Mouse (Mus musculus) erythroid progenitor cell, adult 5-6 weeks (primary cell): ENCODE measurements around the gene Ube2z. TPM values are rescaled to one million over a fixed set of nuclear protein-coding genes. Genes with fewer than 3 reads are reported as not detected.

Experiments used
- ATAC-seq: replicated peaks from 2 replicates; pipeline ENCODE4 v1.8.0; 2016; ENCODE audit warnings: moderate number of reproducible peaks, mild to moderate bottlenecking, moderate TSS enrichment, inconsistent platforms; ENCODE audit not compliant: poor library complexity, low FRiP score, severe bottlenecking
- total RNA-seq, 2 experiments: library from RNA; stranded (forward) in 1 of 2; stranded (reverse) in 1 of 2; fragments of 150-400 nt in 1 of 2; fragments of 186-747, 209-891 nt in 1 of 2; gene quantifications; 2 replicates each; pipeline versions ENCODE4 v1.2.3 to v1.2.4; 2015 to 2017; ENCODE audit warnings: low replicate concordance in 2 of 2

The Ube2z gene
- total RNA-seq, 2 experiments from 2014 or later = 9.7 to 19.7 TPM

DNA sequence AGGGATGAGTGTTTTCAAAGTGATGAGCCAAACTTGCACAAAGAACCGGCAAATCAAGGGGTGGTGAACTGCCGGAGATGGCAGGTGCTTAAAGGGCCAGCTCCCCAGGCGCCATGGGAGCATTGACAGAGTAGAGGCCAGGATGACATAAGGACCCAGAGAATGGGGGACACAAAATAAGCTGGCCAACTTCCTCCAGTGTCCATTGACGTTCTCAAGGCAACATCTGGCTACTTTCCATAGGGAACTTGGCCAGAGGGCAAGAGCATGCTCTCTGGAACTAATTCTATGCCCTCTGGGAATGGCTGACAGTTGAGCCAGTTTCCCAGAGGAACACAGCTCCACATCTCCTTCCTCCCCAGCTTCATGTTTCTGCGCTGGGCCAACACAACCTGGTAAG lies 3.0 kb upstream of the Ube2z start:
- ATAC-seq = no peak

DNA sequence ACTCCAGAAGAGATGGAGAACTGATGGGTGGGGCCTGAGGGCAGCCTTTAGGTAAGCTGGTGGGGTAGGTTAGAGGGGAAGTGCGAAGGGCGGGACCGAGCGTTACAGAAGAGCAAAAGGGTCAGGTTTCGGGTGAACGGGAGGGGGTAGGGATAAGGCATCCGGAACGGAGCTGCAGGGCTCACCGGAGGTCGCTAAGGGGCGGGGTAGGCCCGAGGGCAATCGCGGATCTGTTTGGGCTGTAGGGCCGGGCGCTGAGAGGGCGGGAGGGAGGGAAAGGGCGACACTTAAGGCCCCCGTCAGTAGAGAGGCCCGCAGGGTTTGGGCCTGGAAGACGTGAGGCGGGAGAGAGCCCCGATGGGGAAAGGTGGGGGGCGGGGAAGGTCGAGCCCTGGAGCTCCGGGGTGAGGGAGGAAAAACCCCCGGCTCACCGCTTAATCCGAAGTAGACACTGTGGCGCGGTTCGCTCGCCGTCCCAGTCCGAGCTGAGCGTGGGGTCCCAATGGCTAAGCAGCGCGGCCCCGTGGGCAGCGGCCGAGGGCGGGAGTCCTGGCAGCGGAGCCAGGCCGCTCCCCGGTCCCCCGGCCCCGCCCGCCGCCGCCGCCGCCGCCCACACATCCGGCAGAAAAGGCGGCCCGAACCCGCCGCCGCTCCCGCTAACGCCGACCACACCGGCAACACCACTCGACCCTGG lies 520 bp downstream of the Ube2z start:
- ATAC-seq = peak; percentile 53

DNA sequence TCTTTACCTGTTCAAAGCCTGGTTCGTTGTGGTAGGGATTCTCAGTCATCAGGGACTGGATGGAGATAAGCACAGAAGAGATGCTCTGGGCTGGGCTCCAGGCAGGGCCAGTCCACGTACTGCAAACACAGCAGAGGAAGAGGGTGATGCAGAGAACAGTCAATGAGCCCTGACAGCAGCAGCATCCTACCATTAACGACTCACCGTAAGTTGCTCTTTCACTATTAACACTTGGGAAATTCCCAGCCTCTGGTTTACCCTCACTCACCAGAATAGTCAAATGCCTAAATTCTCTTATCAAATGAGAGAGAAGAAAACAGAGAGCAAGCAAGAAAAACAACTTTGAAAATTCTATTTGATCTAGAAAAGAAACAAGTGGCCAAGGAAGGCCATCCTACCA lies 6.9 kb downstream of the Ube2z start:
- no peak for ATAC-seq

GRCm38 (mm10) chr11:96050854-96051253 lies 14.3 kb downstream of the Ube2z start:
- no peak for ATAC-seq

DNA sequence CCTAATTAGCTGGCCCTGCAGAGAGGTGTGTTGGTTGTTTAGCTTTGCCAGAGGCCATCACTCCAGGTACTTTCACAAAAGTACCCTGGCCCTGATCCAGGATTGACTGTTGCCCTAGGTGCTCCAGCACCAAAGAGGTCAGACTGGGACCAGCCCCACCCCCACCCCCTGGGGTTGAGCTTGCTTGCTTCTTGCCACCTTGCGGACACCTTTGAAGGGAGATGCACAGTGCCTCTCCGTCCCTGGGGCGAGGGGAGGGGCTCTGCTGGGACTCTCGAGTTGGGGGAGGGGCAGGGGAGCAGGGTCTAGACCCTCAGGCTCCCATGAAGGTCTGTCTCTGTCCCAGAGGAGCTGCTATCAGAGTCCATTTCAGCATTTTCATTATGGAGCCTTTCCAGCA lies 15.2 kb downstream of the Ube2z start:
- no peak for ATAC-seq

- ATAC-seq = no peak
Measured at GRCm38 (mm10) chr11:96047469-96048373, 17.5 kb downstream of the Ube2z start.

- no peak for ATAC-seq
Measured at GRCm38 (mm10) chr11:96046793-96047192, 18.4 kb downstream of the Ube2z start.

GRCm38 (mm10) chr11:96046028-96046427 lies 19.2 kb downstream of the Ube2z start:
- ATAC-seq = no peak

DNA sequence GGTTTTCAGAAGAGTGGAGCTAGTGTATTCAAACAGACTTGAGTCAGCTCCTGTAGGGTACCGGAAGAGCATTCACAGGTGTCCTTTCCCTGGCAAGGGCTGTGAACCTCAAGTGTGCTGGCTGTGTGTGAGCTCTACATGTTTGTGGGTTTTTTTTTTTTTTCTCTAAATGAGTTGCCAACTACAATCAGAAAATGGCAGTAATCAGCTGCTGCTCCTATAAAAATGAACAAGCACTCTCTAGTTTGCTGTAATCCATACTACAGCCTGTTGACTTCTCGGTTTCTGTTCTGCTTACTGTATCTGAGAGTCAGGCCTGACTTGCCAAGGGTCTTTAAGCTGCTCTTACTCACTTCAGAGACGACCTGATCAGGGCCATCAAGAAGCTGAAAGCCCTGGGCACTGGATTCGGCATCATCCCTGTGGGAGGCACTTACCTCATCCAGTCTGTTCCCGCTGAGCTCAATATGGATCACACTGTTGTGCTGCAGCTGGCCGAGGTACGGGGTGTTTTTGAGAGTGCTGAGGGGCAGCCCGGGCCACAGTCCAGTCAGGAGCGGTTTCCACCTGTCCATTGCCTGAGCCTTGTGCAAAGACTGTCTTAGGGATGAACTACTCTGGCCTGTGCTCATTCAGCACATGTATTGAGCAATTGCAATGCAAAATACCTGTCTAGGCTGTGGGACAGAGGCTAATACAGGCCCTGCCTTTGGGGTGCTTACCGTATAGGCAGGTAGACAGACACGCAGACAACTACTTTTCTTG lies 20.2 kb downstream of the Ube2z start:
- no peak for ATAC-seq

DNA sequence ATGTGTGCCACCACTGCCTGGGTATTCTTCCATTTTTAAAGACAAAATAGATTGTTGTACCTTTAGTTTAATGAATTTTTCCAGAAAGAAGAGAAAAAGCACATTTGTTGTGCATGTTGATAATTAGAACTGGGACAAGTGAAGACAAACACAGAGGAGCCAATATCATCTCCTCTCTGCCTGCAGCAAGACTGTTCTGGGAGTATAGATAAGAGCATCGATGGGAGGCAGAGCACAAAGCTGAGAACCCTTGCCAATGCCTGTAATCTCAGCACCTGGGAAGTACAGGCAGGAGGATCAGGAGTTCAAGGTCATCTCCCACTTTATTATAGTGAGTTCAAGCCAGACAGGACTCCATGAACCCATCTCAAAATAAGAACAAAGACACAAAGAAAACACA lies 26.6 kb downstream of the Ube2z start:
- no peak for ATAC-seq

DNA sequence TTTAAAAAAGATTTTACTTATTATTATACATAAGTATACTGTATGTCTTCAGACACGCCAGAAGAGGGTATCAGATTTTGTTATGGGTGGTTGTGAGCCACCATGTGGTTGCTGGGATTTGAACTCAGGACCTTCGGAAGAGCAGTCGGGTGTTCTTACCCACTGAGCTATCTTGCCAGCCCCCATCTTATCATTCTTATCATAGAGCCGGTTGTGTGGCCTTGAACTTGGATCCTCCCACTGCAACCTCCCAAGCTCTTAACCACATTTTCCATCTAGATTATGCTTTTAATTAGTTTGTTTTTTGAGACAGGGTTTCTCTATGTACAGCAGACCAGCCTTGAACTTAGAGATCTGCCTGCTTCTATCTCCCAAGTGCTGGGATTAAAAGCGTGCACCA lies 27.7 kb downstream of the Ube2z start:
- no peak for ATAC-seq

DNA sequence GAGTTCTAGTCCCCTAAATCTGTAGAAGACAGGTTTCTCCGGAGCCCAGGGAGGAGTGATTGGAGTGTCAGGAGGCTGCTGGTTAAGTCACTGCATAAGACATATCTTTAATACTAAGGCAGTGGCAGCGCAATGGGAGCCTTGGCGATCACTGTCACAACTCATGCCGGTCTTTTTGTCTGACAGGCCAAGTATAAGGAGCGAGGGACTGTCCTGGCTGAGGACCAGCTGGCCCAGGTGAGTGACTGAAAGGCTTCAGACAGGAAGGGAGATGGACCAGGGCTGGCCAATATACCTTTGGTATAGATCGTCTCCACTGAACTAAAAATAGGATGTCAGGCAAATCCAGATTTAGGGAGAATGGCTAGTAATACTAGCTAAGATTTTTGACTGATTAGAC lies 30.1 kb downstream of the Ube2z start:
- 0 out of 2 replicates have a peak, but pooled peaks have one; percentile 9 for ATAC-seq

DNA sequence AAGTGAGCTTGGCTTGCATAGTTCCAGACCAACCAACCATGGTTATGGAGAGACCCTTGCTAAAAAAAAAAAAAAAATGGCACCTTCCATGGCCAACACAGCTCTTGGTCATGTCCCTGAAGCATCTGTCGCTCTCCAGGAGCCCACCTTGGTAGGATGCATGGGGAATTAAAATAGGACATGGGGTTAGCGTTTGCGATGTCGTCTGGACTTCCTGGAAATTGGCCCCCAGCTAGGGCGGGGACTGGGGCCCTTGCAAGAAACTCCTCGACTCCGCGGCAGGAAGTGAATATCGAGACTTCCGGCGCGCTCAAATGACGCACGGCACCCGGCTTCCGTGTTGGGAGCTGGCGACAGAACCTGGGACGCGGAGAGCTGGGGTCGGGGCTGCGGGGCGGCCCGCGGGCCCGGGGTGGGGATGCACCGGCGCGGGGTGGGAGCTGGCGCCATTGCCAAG lies 30.6 kb downstream of the Ube2z start, which contains the start of gene Snf8:
Gene Snf8 (plus strand): TSS at position 290 of the 457 bp plus-strand sequence.
- peak; percentile 98 for ATAC-seq

DNA sequence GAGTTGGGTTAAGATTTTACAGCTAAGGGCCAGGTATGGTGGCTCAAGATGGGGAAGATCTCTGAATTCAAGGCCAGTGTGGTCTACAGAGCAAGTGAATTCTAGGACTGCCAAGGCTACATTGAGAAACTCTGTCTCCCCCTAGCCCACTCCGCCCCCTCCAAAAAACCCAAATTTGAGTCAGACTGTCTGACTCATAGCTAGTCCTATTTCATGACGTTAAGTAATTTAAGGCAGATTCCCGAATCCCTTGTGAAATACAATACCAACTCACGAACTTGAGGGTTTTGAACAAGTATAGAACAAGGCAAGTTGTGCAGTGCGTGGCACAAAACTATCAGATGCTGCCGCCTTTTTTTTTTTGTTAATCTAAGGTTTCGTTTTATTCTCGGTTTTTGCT lies 31.1 kb downstream of the Ube2z start:
- no peak for ATAC-seq

- ATAC-seq = no peak
Measured at GRCm38 (mm10) chr11:96033264-96033663, 31.9 kb downstream of the Ube2z start.

- ATAC-seq = no peak
Measured at GRCm38 (mm10) chr11:96031701-96032100, 33.5 kb downstream of the Ube2z start.

GRCm38 (mm10) chr11:96030571-96030970 lies 34.6 kb downstream of the Ube2z start:
- ATAC-seq = no peak

DNA sequence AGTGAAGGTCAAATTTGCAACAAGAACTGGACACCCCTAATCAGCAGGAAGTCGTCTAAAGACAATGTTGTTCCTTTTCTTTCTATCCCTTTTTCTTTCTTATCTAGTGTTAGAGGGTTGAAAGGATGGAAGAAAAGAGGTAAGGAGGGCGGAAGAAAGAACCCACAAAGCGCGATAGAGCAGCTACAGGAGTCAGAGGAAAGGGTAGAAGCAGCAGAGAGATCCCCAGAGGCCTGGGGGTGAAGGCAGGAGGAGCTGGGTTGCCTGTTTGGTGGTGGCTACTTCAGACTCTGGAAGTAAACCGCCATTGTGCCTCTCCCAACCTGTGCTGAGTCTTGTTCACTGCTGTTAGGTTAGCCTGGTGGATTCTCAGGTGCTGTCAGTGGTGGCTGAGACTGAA lies 37.1 kb downstream of the Ube2z start:
- no peak for ATAC-seq

DNA sequence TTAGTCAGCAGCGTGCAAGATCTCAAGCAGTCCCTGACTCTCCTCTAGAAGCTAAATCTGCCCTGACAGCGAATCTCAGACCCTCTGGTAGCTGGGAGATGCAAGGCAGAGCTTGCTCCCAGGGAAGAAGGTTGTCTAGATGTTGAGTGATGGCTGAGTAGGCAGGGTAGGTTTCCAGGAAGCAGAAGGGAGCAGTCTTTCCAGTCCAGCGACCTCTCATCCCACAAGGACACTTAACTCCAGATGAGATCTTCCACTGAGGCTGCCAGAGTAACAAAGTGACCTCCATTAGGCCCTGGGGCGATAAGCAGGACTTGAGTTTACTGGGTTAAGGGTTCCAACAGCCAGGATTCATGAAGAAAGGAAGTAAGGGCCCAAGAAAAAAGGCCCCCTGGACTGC lies 44.6 kb downstream of the Ube2z start:
- no peak for ATAC-seq

- ATAC-seq = 0 out of 2 replicates have a peak, but pooled peaks have one; percentile 34
Measured at GRCm38 (mm10) chr11:96017941-96018351, 47.2 kb downstream of the Ube2z start.
